Mouse (Mus musculus): ENCODE data around the gene Pogk.

DNA sequence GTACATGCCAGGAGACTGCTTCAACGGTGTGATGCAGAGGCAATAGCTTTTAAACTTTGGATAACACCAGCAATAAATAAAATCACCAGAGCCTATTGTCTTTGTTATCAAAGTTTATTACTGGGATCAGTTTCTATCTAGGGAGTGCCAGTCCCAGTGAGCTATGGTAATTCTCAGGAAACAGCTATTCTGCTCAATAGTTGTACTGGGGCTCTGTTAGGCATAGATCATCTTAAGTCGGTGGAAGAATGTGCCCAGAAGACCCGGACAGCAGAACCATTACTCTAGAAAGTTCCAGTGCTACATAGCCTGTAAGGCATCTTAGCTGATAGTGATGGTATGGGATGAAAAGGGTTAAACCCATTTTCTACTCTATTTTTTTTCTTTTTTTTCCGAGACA, 14.9 kb downstream of the Pogk start:
- TF ChIP-seq EP300 (IDR thresholded peaks at IDR 0.05; ENCODE audit: low read depth) (no peak), CTCF (IDR thresholded peaks at IDR 0.05; ENCODE audit: low read depth) (no peak)
